Mouse (Mus musculus): Measurements from ENCODE around the gene Hao1. TPM values are rescaled to one million over a fixed set of nuclear protein-coding genes. Genes with fewer than 3 reads are reported as not detected.

Hao1 gene
- polyA plus RNA-seq, 1 experiment from 2014 or later = not detected

DNA sequence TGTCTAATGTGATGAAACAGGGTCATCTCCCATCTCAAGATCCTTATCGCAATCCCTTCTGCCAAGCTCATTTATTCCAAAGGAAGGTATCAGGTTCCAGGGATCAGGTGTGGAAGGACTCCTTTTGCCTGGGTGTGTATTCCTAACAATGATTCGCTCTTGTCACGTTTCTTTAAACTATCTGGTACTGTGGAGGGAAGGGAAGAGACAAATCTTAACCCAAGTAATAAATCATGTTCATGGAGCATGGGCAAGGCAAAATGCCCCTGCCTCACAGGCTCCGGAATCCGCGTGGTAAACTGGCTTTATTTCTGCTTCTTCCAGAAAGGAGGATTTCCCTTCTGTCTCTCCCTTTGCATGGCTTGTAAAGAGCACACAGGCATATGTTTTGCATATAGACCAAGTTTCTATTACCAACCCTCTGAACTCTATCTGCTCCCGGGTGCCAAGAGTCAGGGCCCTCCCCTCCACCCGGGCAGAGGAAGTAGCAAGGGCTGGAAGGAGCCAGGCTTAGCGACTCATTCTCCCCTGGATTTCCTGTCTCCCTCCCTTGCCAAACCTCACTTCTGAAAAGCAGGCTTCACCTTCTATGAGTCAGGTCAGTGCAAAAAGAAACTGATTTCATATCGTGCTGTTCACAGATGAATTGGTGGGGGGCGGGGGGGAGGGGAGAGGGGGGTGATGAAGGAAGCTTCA is 26.6 kb downstream of the Hao1 start:
- no peak overlapping the region for H3K9ac ChIP-seq
- H3K27me3 ChIP-seq = no peaks in the 10 kb centered on the region
- 74% methylated on average over 11 of the region's 11 CpGs for WGBS
- no peak overlapping the region for H3K27ac ChIP-seq (replicated peaks)
- ATAC-seq (ENCODE audit: low read depth) = no peak
- no peaks in the 10 kb centered on the region for H3K9me3 ChIP-seq
- H3K36me3 ChIP-seq = no peaks in the 10 kb centered on the region
- peak overlapping the region; percentile 28; the same call in 1 of the 2 replicates for H3K4me2 ChIP-seq
- no peak overlapping the region for H3K4me3 ChIP-seq
- H3K4me1 ChIP-seq (replicated peaks) = peaks cover 14% of the 10 kb centered on the region; the same call in 1 of the 2 replicates

GRCm38 (mm10) chr2:134518042-134518441 is 36.1 kb downstream of the Hao1 start:
- no peak overlapping the region for H3K27ac ChIP-seq (replicated peaks)
- H3K27me3 ChIP-seq = no peaks in the 10 kb centered on the region
- ATAC-seq (ENCODE audit: low read depth) = no peak
- H3K4me2 ChIP-seq = no peak overlapping the region
- H3K4me3 ChIP-seq = no peak overlapping the region
- H3K4me1 ChIP-seq (replicated peaks) = no peaks in the 10 kb centered on the region
- no peaks in the 10 kb centered on the region for H3K9me3 ChIP-seq
- H3K9ac ChIP-seq = no peak overlapping the region
- H3K36me3 ChIP-seq = no peaks in the 10 kb centered on the region

DNA sequence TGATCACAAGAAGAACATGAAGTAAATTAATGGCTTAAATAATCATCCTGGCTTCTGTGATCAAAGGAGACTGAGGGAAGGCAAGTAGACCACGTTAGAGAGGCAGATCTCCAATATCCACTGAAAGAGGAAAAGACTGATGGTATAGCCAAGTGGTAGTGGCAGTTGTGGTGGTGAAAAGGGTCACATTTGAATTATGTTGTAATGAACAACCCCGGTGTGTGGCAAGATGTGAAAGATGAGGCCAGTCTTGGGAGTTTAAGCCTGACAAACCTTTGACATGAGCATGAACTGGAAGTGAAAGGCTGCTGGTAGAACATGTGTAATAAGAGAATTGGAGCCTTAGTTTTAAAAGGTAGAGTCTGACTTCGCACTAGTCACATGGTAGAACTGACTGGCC is 54.4 kb downstream of the Hao1 start:
- 87% methylated on average over 3 of the region's 3 CpGs for WGBS
- no peaks in the 10 kb centered on the region for H3K36me3 ChIP-seq
- H3K27me3 ChIP-seq = no peaks in the 10 kb centered on the region
- no peaks in the 10 kb centered on the region for H3K4me1 ChIP-seq (replicated peaks)
- H3K9me3 ChIP-seq = no peaks in the 10 kb centered on the region
- no peak overlapping the region for H3K9ac ChIP-seq
- no peak overlapping the region for H3K27ac ChIP-seq (replicated peaks)
- no peak overlapping the region for H3K4me2 ChIP-seq
- no peak for ATAC-seq (ENCODE audit: low read depth)
- no peak overlapping the region for H3K4me3 ChIP-seq

DNA sequence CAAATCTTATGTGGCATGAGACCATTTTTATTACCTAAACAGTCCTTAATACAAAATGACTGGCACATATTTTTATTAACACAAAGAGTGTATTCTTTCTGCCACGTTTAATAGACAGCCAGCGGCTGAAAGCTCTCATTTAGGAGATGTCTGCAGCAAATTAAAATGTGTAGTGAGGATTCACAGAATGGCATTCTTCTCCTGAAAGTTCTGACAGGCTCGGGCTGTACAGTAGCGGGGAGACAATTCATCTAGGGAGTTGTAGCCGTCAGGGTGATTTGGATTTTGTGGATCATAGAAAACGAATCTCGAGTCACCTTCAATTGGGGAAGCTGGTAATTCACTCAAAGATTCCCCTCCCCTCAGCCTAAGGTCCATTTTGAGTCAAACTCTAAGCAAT is 55.7 kb downstream of the Hao1 start:
- WGBS = 61% methylated on average over 7 of the region's 7 CpGs
- Histone ChIP-seq H3K9ac (no peak overlapping the region), H3K4me3 (no peak overlapping the region), H3K36me3 (no peaks in the 10 kb centered on the region), H3K4me2 (no peak overlapping the region), H3K27ac (replicated peaks) (no peak overlapping the region), H3K27me3 (no peaks in the 10 kb centered on the region), H3K4me1 (replicated peaks) (no peaks in the 10 kb centered on the region), H3K9me3 (no peaks in the 10 kb centered on the region)
- ATAC-seq (ENCODE audit: low read depth) = no peak

DNA sequence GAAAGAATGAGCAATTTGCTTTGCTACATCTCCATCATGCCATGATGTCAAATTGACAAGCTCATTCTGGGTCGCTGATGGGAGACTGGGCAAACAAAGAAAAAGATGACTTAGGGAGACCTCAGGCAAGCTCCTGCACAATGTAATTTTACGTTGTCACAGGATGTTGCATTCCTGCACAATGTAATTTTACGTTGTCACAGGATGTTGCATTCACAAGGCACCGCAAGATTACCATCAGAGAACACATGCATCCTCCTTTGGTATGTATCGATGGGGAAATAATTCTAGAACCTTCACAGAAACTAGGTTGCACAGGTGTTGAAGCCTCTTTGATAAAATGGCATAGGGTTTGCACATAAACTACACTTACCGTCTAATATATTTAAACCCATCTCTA is 65.5 kb downstream of the Hao1 start:
- no peaks in the 10 kb centered on the region for H3K4me1 ChIP-seq (replicated peaks)
- no peaks in the 10 kb centered on the region for H3K27me3 ChIP-seq
- H3K9me3 ChIP-seq = no peaks in the 10 kb centered on the region
- H3K4me2 ChIP-seq = no peak overlapping the region
- no peak overlapping the region for H3K27ac ChIP-seq (replicated peaks)
- ATAC-seq (ENCODE audit: low read depth) = no peak
- no peak overlapping the region for H3K4me3 ChIP-seq
- no peaks in the 10 kb centered on the region for H3K36me3 ChIP-seq
- no peak overlapping the region for H3K9ac ChIP-seq
- WGBS = 89% methylated on average over 6 of the region's 6 CpGs

- no peak overlapping the region for H3K9ac ChIP-seq
- H3K4me1 ChIP-seq (replicated peaks) = no peaks in the 10 kb centered on the region
- H3K4me2 ChIP-seq = no peak overlapping the region
- H3K36me3 ChIP-seq = no peaks in the 10 kb centered on the region
- WGBS = 36% methylated on average over 11 of the region's 11 CpGs
- no peaks in the 10 kb centered on the region for H3K9me3 ChIP-seq
- no peak for ATAC-seq (ENCODE audit: low read depth)
- no peaks in the 10 kb centered on the region for H3K27me3 ChIP-seq
- no peak overlapping the region for H3K27ac ChIP-seq (replicated peaks)
- no peak overlapping the region for H3K4me3 ChIP-seq
Measured at GRCm38 (mm10) chr2:134486055-134486834, 67.9 kb downstream of the Hao1 start.

DNA sequence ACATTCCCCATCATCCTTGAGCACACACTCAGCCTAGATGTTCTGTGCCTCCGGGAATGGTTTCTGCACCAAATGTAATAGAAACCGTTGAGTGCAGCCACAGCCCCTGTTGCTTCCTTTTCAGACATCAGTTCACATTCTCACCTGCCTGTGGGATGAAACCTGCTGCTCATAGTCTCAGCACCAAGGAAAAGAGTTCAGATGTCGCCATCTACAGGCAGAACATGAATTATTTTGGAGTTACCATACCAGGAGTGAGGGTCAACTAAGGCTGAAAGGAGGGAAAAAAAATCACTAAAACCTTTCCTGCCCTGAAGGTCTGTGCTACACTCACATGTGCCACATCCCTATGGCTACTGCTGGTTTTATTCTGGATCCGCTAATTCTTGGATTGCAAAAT is 71.5 kb downstream of the Hao1 start:
- WGBS = 37% methylated on average over 4 of the region's 4 CpGs
- Histone ChIP-seq H3K9me3 (no peaks in the 10 kb centered on the region), H3K27me3 (no peaks in the 10 kb centered on the region), H3K4me1 (replicated peaks) (no peaks in the 10 kb centered on the region), H3K27ac (replicated peaks) (no peak overlapping the region), H3K36me3 (no peaks in the 10 kb centered on the region), H3K4me2 (no peak overlapping the region), H3K4me3 (no peak overlapping the region), H3K9ac (no peak overlapping the region)
- ATAC-seq (ENCODE audit: low read depth) = no peak

GRCm38 (mm10) chr2:134481759-134482158 is 72.4 kb downstream of the Hao1 start:
- H3K27me3 ChIP-seq = no peaks in the 10 kb centered on the region
- no peaks in the 10 kb centered on the region for H3K36me3 ChIP-seq
- H3K9ac ChIP-seq = no peak overlapping the region
- no peak overlapping the region for H3K4me3 ChIP-seq
- no peaks in the 10 kb centered on the region for H3K4me1 ChIP-seq (replicated peaks)
- 16% methylated on average over 8 of the region's 8 CpGs for WGBS
- H3K4me2 ChIP-seq = no peak overlapping the region
- no peaks in the 10 kb centered on the region for H3K9me3 ChIP-seq
- no peak for ATAC-seq (ENCODE audit: low read depth)
- H3K27ac ChIP-seq (replicated peaks) = no peak overlapping the region

DNA sequence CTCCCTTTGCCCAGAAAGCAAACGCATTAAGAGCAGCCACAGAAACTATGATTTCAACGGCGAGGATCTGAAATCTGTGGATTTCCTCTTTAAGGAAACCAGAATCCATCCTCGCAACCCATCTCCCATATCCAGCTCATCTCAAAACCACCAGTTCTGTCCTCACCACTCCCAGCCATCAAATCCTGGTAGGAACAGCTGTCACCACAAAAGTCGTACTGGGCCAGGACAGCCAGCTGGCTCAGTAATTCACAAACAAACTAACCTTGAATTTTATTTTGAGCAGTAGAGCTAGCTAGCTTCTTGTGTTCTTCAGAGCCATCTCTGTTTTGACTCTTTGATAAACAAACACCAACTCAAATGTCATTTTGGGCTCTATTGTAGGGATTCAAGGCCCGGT is 73.0 kb downstream of the Hao1 start:
- H3K9me3 ChIP-seq = no peaks in the 10 kb centered on the region
- H3K4me3 ChIP-seq = no peak overlapping the region
- H3K36me3 ChIP-seq = no peaks in the 10 kb centered on the region
- H3K9ac ChIP-seq = no peak overlapping the region
- WGBS = 94% methylated on average over 6 of the region's 6 CpGs
- H3K27me3 ChIP-seq = no peaks in the 10 kb centered on the region
- ATAC-seq (ENCODE audit: low read depth) = no peak
- H3K27ac ChIP-seq (replicated peaks) = no peak overlapping the region
- no peaks in the 10 kb centered on the region for H3K4me1 ChIP-seq (replicated peaks)
- H3K4me2 ChIP-seq = no peak overlapping the region

DNA sequence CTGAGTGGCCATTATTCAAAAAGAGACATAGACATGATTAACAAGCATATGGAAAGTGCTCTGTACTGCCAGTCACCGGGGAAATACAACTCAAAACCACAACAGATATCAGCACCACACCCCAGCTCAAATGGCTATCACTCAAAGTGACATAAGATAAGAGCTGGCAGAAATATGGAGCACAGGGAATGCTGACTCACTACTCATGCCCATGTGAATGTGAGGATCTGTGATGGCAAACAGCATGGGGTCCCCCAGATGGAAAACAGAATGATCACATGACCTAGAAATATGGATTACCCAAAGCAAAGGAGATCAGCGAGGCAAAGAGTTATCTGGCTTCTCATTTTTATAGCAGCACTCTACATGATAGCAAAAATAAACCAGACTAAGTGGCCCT is 89.0 kb downstream of the Hao1 start:
- WGBS = 82% methylated on average over 2 of the region's 2 CpGs
- Histone ChIP-seq H3K4me2 (no peak overlapping the region), H3K27me3 (no peaks in the 10 kb centered on the region; the same call in 1 of the 2 replicates), H3K27ac (replicated peaks) (no peak overlapping the region), H3K4me1 (replicated peaks) (no peaks in the 10 kb centered on the region), H3K9me3 (no peaks in the 10 kb centered on the region), H3K9ac (no peak overlapping the region), H3K4me3 (no peak overlapping the region), H3K36me3 (no peaks in the 10 kb centered on the region)
- ATAC-seq (ENCODE audit: low read depth) = no peak

DNA sequence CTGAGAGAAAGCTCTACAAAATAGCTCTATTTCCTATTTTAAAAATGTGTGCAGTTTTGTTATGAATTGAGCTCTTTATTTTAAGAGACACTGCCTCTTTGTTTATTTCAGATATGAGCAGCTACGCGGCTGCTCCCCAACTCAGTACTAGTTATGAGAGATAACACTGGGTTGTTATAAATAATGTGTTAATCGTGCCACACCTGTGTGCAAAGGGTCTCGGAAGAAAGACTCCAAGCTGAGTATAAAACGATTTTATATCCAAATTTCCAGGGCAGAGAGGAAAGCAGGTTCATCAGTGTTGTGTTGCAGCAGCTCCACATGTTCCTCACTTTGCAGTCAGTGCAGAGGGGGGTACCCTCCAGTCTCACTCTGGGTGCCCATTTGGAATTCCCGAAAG is 91.8 kb downstream of the Hao1 start:
- H3K4me2 ChIP-seq = no peak overlapping the region
- H3K27ac ChIP-seq (replicated peaks) = no peak overlapping the region
- no peak for ATAC-seq (ENCODE audit: low read depth)
- H3K27me3 ChIP-seq = no peaks in the 10 kb centered on the region; the same call in 1 of the 2 replicates
- no peak overlapping the region for H3K9ac ChIP-seq
- 81% methylated on average over 6 of the region's 6 CpGs for WGBS
- H3K36me3 ChIP-seq = no peaks in the 10 kb centered on the region
- no peaks in the 10 kb centered on the region for H3K4me1 ChIP-seq (replicated peaks)
- H3K9me3 ChIP-seq = no peaks in the 10 kb centered on the region
- H3K4me3 ChIP-seq = no peak overlapping the region

- no peak overlapping the region for H3K9ac ChIP-seq
- no peaks in the 10 kb centered on the region; the same call in 1 of the 2 replicates for H3K27me3 ChIP-seq
- no peak overlapping the region for H3K4me2 ChIP-seq
- H3K27ac ChIP-seq (replicated peaks) = no peak overlapping the region
- H3K4me3 ChIP-seq = no peak overlapping the region
- WGBS = 78% methylated on average over 5 of the region's 5 CpGs
- peaks cover 6% of the 10 kb centered on the region; the same call in 1 of the 2 replicates for H3K4me1 ChIP-seq (replicated peaks)
- no peak for ATAC-seq (ENCODE audit: low read depth)
- no peaks in the 10 kb centered on the region for H3K9me3 ChIP-seq
- H3K36me3 ChIP-seq = no peaks in the 10 kb centered on the region
Measured at GRCm38 (mm10) chr2:134460831-134461230, 93.3 kb downstream of the Hao1 start.
